Mouse (Mus musculus): ENCODE data around the gene R3hdm1.

- TF ChIP-seq CTCF (conservative IDR thresholded peaks at IDR 0.05; ENCODE audit: insufficient read depth, insufficient read length, low read depth, low read length) (no peak), POLR2A (IDR thresholded peaks at IDR 0.05; ENCODE audit: low read depth, low read length) (no peak)
These were observed 21.2 kb upstream of the R3hdm1 start for GRCm38 (mm10) chr1:128081873-128082272.

Data from kidney, adult 2 months (tissue).